Mouse (Mus musculus) left cerebral cortex, postnatal 36 days (tissue): Measurements from ENCODE around the gene Apoc4. TPM values are rescaled to one million over a fixed set of nuclear protein-coding genes. Genes with fewer than 3 reads are reported as not detected.

Experiments
- DNase-seq, 2 experiments: peaks; one replicate each; pipeline ENCODE4 v3.0.0; 2021 to 2022; ENCODE audit warnings: low spot score in 2 of 2, mixed read lengths in 1 of 2
- intact Hi-C: fragments of 180-260 bp; cut with DNase I; formaldehyde crosslinking; loops from one replicate; pipeline ENCODE4 v1.15.1; 2025
- total RNA-seq, 2 experiments: library from RNA; stranded (reverse); gene quantifications; 2 replicates each; pipeline ENCODE4 v1.2.3; 2021

Apoc4 gene
- total RNA-seq, 2 experiments from 2014 or later, result not detected

DNA sequence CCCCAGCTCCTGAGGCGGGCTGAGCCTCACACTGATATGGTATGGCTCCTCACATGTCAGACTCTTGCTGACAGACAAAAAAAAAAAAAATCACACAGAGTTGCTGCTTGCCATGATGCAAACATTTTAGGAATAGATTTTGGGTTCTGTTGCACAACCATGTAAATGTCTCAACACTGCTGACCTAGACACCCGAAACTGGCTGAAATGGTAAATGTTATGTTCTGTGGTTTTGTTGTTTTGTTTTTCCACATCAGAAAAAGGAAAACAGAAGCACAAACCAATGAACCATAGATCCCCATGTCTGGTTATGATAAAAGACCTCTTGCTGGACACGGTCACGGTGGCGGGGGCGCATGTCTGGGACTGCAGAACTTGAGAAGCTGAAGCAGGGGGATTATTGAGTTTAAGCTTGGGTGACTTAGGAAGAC lies 2.5 kb upstream of the Apoc4 start:
- intact Hi-C loops, result no loop called here
- DNase-seq, result no peak

DNA sequence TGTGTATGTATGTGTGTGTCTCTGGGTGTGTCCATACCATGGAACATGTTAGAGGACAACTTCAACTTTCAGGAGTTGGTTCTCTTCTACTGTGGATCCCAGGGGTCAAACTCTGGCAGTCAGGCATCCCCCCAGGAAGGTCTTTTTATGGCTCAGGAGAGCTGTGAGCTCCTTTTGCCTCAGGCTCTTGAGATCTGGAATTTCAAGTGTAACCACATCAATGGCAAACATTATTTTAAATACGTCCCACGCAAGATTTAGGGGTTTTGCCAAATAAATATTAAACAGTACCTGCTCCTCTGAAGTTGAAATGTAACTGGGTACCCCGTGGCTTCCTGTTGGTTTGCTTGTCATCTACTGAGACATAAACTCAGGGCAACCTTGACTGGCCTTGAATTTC lies 1.7 kb upstream of the Apoc4 start:
- intact Hi-C loops, result no loop called here
- DNase-seq, result no peak

GRCm38 (mm10) chr7:19680702-19681101 lies 577 bp downstream of the Apoc4 start:
- no peak for DNase-seq
- intact Hi-C loops, result no loop called here

- DNase-seq, result no peak
- intact Hi-C loops, result no loop called here
These were observed 2.4 kb downstream of the Apoc4 start for GRCm38 (mm10) chr7:19678901-19679300.

DNA sequence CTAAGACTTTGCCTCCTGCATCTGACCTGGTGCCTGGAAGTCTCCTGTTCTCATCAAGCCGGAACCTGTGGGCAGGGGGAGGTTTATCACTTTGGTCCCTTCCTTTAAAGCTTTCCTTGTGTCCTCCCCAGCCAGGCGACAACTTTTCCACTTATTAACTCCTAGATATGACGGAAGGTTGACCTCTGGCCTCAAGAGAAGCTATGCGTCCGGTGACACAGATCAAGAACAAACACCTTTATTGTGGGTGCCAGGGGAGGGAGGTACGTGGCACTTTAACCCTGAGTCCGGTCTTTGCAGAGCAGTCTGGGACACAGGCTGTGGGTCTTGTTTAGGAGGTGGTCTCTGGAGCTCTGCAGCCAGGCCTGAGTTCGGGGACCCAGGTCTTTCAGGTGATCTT lies 3.4 kb downstream of the Apoc4 start, which contains the start of gene Apoc2:
TSS of gene Apoc2 (minus strand) at position 70 of the 400 bp plus-strand sequence.
- no peak for DNase-seq
- intact Hi-C loops, result no loop called here

- intact Hi-C loops, result no loop called here
- no peak for DNase-seq
These were observed 4.6 kb downstream of the Apoc4 start for GRCm38 (mm10) chr7:19676662-19677061.

DNA sequence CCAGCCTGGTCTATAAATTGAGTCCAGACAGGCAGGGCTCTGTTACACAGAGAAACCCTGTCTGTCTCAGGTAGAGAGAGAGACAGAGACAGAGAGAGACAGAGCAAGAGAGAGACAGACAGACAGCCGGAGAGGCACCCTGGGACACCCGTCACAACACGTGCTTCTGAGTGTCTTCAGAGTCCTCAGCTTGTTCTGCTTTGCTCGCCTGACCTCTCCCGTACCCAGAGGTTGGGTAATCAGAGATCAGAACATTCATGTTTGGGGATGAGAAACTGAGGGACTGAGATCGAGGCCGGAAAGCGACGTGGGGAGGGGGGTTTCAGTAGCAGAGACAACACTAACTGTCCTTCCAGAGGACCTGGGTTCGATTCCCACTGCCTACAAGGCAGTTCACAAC lies 5.5 kb downstream of the Apoc4 start:
- DNase-seq, result no peak
- intact Hi-C loops, result no loop called here

GRCm38 (mm10) chr7:19673083-19673699 lies 8.1 kb downstream of the Apoc4 start:
- intact Hi-C loops, result no loop called here
- no peak for DNase-seq

- DNase-seq, result no peak
- intact Hi-C loops, result no loop called here
These were observed 9.8 kb downstream of the Apoc4 start for GRCm38 (mm10) chr7:19671511-19671910.

DNA sequence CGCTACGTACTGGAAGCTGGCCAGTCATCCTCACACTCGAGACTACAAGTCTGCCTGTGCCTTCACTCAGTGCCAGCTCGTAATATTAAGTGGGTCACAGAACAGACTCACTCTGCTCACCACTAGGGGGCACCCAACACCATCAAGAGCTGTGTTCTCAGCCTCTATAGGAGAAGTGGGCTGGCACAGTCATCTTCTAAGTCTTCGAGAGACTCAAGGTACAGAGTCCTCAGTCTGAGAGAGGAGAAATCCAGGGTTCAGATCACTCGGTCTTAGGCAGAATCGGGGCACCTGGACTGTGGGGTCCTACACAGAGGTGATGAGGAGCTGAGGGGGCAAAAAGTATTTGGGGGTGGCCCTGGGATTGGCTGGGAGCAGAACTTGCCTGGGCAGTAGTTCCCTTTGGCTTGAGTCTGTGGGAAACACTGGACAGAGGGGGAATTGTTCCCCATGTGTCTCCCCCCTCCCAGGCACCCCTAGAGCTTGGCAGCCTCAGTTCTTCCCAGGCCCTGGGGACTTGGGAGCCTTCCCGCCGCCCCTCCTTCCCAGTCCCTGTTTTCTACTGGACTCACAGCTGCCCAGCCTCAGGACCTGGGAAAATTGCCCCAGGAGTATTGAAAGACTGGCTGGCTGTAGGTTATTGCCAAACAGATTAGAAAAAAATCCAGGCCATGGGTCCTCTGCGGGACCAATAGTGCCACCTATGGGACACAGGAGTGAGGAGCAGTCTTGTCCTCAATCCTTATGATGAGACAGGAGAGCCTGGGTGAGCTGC lies 12.1 kb downstream of the Apoc4 start:
- peak; percentile 88 to 91 for DNase-seq
- intact Hi-C loops, result loop anchor here (1.0 to 5.0 kb wide), 2 partner anchors 32 to 123 kb away; no protein-coding TSS in a partner anchor

- DNase-seq, result no peak
- intact Hi-C loops, result loop anchor here (5.0 kb wide), 1 partner anchor 125 kb away; no protein-coding TSS in a partner anchor
These were observed 13.8 kb downstream of the Apoc4 start for GRCm38 (mm10) chr7:19667434-19667833.

DNA sequence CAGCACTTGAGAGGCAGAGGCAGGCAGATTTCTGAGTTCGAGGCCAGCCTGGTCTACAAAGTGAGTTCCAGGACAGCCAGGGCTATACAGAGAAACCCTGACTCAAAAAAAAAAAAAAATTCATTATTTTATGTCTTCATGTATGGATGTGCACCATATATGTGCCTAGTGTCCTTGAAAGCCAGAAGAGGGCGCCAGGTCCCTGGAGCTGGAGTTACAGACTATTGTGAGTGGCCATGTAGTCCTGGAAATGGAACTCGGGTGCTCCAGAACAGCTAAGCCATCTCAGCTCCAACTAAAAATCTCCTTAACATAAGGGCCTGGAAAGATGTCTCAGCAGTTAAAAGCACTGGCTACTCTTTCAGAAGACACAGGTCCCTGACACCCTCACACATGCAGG lies 14.5 kb downstream of the Apoc4 start:
- no peak for DNase-seq
- intact Hi-C loops, result loop anchor here (5.0 kb wide), 1 partner anchor 126 kb away; no protein-coding TSS in a partner anchor

GRCm38 (mm10) chr7:19664955-19665841 lies 16.1 kb downstream of the Apoc4 start, which contains the start of gene Clptm1:
TSS of gene Clptm1 (minus strand) at chr7:19665033.
- intact Hi-C loops, result loop anchor here (2.0 to 5.0 kb wide), 2 partner anchors 50 to 127 kb away; partner anchors contain the start of gene Tomm40
- DNase-seq, result peak; percentile 98 to 99

- intact Hi-C loops, result loop anchor here (2.0 kb wide), 1 partner anchor 50 kb away; the partner anchor contains the start of gene Tomm40
- no peak for DNase-seq
These were observed 16.8 kb downstream of the Apoc4 start for GRCm38 (mm10) chr7:19664455-19664954.

DNA sequence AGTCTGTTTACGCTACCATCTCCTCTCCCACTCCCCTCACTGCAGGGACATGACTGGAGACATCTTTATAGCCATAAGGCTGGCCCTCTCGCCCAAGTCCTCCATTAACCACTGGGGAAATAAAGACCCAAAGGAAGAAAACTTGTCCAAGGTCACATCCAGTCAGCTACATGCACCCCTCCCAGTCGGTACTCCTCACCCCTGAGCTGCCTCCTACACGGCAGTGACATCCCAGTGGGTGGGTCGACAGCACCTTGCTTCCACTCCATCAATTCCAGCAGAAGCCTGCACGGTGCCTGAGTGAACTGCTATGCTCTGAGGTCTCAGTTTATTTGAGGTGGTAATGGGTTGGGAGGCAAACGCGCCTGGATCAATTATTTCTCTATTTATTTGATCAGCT lies 17.3 kb downstream of the Apoc4 start:
- intact Hi-C loops, result loop anchor here (2.0 kb wide), 1 partner anchor 51 kb away; the partner anchor contains the start of gene Tomm40
- DNase-seq, result no peak

DNA sequence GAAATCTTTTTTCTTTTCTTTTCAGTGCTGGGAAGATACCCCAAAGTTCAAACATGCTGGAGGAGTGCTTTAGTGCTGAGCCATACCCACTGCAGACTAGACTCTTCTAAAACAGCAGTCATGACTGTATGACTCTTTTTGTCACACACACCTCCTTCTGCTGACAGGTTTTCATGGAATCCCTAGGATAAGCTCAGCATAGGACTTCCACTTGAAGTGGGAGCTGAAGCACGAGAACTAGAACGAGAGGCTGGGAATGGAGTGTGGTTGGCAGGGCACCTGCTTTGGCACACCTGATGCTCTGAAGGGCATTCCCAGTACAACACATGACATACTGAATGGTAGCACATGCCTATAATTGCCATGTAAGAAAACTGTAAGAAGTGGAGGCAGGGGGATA lies 28.7 kb downstream of the Apoc4 start:
- intact Hi-C loops, result no loop called here
- DNase-seq, result no peak

DNA sequence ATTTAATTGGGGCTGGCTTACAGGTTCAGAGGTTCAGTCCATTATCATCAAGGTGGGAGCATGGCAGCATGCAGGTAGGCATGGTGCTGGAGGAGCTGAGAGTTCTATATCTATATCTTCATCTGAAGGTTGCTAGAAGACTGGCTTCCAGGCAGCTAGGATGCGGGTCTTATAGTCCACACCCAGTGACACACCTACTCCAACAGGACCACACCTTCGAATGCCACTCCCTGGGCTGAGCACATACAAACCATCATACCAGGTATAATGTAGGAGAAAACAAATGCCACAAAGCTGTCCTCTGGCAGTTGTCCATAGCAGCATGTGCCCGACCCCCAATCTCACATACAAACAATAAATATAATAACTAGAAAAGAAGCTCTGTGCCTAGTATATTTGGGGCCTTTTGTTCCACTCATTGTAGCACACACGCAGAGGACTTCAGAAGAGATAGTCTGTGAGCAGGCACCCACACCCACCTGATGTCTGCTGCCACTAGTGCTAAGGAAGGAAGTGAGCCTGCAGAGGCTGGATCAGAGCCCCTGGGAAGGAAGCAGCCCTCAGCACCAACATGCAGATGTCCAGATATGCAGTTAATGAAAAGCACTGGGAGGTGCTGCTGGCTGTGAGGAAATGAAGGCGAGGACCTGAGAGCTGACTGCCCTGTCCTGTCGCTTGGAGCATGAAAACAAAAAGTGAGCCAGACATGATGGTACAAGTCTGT lies 30.1 kb downstream of the Apoc4 start:
- no peak for DNase-seq
- intact Hi-C loops, result no loop called here

DNA sequence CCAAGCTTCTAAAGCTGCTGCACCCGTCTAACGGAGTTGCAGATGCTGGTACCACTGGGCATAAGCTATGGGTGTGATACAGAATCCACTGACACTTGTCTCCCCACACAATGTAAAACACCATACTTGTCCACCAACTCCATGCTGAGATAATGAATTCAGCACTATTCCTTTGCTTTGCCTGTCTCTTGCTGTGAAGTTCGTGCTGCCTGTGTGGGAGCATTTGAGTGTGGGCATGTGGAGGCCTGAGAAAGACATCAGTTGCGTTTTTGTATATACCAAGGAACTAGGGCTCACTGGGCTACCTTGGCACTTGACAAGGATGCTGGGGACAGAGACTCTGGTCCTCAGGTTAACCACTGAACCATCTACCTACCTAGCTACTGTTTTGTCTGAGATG lies 40.1 kb downstream of the Apoc4 start:
- intact Hi-C loops, result no loop called here
- DNase-seq, result peak; percentile 21 to 42
